Mouse (Mus musculus) liver, adult 2 months (tissue): ENCODE data around the gene Ankrd31.
"Not testable (repeated sequence)": the region's sequence is repeated elsewhere in the genome, so short reads cannot be mapped to it uniquely, and the experiment has no call there.

ENCODE experiments used
- CTCF ChIP-seq: fragments of 200-500 bp; IDR thresholded peaks from 2 replicates; pipeline ENCODE4 v1.5.1; 2011; ENCODE audit warnings: low read depth, low read length, control low read depth
- POLR2A ChIP-seq: fragments of 200-500 bp; IDR thresholded peaks from 2 replicates; pipeline ENCODE4 v1.6.1; 2011; ENCODE audit warnings: low read length, control low read depth; ENCODE audit not compliant: insufficient read depth; ENCODE audit errors: extremely low read depth

GRCm38 (mm10) chr13:96941481-96941880 lies 193.4 kb downstream of the Ankrd31 start:
- TF ChIP-seq CTCF, POLR2A: not testable (repeated sequence)
